Mouse (Mus musculus): ENCODE measurements around the gene Synpo2l.

Gene Synpo2l

DNA sequence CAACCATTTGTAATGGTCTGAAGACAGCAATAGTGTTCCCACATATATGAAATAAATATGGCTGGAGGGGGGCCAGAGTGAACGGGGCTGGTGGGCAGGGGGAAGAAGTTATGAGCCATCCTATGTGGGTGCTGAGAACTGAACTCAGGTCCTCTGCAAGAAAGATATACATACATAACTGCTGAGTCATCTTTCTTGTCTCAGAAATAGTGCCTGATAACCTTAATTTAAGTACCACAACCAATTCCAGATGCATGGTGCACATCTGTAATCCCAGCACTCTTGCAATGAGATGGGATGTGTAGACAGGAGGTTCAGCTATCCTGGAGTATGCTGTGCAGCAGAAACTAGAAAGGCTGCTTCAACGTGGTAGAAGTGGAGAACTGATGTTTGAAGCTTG, 13.6 kb upstream of the Synpo2l start:
- DNase-seq (ENCODE audit: low spot score in 2 of 2): no peak

DNA sequence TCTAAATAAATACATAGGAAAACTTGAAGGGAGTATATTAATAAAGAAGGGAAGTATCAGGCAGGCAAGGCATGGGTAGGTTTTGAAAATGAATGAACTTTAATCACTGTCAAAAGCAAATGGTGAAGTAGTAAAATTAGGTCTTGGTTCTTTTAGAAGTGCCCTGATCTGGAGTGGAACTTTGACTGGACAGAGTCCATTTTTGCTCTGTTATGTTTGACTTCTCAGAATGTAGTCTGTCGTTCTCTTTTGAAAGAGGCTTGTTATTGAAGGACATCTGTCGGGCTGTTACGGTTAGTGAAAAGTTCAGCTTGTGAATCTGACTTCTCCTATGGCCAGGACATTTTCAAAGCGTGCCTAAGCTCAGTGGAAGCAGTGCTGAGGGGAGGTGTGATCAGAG, 9.8 kb upstream of the Synpo2l start:
- no peak for DNase-seq (ENCODE audit: low spot score in 2 of 2)

DNA sequence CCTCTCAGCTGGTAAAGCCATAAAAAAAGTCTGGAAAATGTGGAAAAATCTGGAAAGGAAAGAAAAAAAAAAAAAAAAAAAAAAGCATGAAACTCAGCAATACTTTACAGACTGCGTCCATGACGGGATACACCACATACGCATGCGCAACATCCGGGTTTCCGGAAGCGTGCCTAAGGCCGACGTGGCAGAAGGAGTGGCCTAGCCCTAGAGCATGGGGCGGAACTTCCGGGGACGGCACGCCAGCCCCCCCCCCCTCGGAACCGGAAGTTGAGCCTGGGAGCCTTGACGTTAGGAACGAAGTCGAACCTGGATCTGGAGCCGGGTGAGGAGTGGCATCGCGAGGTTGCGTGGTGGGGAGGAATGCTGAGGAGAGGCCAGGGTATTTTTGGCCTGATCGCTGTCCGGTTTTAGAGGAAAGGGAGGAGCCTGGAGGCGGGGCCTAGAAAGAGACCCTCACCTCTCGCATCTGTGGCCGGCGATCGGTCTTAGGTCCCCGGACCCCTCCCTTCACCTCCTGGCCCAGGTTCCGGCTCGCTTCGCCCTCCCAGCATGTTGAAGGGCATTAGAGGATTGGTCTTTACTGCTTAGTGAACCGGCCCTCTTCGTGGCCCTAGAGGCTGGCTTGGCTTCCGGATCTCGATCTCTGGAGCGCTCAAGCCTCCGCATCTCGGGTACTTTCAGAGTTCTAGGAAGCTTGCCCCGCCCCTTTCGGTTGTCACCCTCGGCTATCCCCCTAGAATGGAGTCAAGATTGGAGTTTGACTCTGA, 6.1 kb upstream of the Synpo2l start, which contains the start of gene Sec24c:
Gene Sec24c (plus strand): TSS at position 245 of the 770 bp plus-strand sequence.
- DNase-seq (ENCODE audit: low spot score in 2 of 2): peak; percentile 97 to 99

DNA sequence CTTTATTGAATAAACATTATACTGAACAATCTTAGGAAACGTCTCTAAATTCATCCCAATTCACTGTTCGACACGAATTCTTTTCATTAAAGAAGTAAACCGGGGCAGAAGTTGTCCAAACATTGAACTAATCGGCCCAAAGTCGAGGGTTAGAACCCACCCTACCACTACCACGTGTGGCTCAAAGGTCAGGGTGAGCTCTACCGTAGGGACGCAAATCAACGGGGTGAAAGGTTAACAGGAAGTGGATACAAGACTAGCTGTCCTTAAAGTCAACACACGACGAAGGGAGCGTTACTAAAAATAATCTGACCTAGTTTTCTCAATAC, 5.5 kb upstream of the Synpo2l start:
- no peak for DNase-seq (ENCODE audit: low spot score in 2 of 2)

DNA sequence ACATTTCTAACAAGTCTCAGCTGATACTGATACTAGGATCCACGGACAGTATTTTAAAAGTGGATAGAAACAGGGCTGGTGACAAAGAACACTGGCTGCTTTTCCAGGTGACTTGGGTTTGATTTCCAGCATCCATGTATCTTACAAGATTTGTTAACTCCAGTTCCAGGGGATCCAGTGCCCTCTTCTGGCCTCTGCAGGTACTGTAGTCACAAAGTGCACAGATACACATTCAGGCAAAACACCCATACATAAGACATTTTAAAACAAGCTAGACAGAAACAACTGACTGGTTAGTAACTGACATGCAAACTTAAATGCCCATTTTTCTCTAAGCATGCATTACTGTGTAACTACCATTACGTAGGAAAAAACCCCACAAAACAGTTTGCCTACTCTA, 4.8 kb upstream of the Synpo2l start:
- no peak for DNase-seq (ENCODE audit: low spot score in 2 of 2)

DNA sequence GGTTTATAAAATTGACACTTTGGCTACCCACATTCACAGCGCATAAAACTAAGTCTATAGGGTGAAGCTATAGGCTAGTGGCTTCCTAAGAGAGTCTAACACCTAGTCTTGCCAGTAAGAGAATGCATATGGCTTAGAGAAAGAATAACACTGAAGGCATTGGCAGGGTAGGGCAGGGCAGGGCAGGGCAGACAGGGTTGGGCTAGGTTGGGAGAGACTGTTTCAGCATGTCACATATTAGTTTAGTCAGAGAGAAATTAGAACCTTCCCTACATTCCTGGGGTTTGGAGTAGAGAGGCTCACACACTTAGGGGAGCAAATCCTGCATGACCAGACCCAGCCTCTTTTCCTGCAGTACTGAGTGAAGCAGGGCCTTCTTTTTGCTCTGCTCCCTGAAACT, 685 bp downstream of the Synpo2l start:
- DNase-seq (ENCODE audit: low spot score in 2 of 2): no peak

DNA sequence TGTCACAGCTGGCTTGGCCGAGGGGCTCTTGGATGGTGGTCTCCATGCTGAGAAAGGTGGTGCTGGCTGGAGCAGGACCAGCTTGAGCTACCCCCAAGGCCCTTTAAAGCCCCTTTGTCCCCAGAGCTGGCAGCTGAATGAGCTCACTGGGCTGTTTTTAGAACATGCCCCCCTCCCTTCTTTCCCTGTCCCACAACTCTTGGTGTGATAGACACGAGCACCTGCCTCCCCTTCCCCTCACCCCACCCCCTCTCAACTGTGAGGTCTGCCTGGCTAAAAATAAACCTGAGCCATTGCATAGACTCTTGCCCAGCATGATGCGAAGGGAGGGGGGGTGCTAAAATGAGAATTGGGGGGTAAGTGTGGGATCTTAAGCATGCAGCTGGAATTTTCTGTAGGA, 3.7 kb downstream of the Synpo2l start:
- DNase-seq (ENCODE audit: low spot score in 2 of 2): no peak

DNA sequence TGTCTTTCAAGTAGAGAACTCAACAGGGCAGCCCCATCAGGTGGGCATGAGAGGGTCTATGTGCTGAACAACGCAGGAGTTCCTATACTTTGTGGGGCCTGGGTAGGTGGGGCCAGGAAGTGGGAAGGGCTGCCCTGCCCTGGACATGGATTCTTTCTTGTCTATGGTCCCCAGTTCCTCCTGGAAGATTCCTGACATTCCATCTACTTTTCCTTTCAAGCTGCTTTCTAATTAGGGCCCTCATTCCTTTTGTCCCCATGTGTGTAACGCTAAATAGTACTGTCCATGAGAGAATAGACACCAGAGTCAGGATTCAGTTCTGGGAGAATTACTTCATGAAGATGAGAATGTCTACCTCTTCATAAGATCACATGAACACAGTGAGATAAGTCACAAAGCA, 4.6 kb downstream of the Synpo2l start:
- DNase-seq (ENCODE audit: low spot score in 2 of 2): no peak

GRCm38 (mm10) chr14:20662740-20663139, 5.4 kb downstream of the Synpo2l start:
- no peak for DNase-seq (ENCODE audit: low spot score in 2 of 2)

- DNase-seq (ENCODE audit: low spot score in 2 of 2): no peak
Measured at GRCm38 (mm10) chr14:20661661-20662331, 6.4 kb downstream of the Synpo2l start.

DNA sequence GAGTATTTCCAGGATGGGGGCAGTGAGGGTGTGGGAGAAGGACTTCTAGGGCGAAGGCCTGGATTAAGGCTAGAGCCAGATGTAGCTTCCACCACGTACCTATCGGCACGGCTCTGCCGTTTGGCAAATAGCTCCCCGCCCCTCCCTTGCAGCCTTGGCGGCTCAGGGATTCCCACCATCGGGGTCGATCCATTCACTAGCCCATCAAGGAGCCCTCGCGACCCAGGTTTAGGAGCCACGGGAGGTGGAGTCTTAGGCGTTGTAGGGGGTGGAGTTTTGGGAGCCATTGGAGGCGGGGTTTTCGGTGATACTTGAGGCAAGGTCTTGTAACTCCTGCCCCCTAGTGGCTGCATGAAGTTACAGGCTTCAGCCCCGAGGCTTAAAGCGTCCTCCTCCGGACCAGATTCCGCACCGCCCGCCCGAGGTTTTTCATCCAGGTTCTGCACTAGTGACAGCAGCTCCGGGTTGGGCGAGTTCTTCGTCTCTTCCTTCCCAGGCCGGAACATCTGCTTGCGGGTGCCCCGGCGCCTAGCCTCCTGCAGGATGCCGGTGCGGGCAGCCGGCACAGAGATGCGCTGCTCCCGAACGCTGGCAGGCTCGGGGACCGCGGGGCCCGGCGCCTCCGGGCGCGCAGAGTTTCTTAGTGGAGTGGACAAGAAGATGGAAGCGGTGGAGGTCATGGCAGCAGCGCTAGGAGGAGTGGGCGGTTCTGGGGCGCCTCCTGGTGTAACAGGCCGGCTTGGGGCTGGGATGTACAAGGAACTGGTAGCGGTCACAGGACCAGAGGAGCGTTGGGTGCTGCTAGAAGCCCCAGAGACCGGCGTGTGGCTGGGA, 7.1 kb downstream of the Synpo2l start:
- DNase-seq (ENCODE audit: low spot score in 2 of 2): peak; percentile 89 to 93

GRCm38 (mm10) chr14:20659687-20660086, 8.5 kb downstream of the Synpo2l start:
- DNase-seq (ENCODE audit: low spot score in 2 of 2): no peak

GRCm38 (mm10) chr14:20658902-20659301, 9.3 kb downstream of the Synpo2l start:
- no peak for DNase-seq (ENCODE audit: low spot score in 2 of 2)

DNA sequence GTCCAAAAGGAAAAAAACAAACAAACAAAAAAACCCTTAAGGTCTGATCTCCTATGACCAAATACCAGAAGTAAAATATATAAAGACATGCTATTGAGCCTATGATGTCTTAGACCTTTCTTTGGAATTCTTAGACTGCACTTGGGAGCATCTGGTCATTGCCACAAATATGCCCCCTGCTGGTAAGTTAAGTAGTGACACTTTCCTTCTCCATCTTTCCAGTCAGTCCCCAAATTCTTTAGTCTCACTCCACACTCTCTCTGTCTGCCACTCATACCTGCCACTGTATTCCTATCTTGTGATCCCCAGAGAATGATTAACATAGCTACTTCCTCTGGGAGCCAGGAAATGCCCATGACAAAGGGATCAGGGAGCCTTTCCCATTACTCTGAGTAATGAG, 9.8 kb downstream of the Synpo2l start:
- DNase-seq (ENCODE audit: low spot score in 2 of 2): no peak

DNA sequence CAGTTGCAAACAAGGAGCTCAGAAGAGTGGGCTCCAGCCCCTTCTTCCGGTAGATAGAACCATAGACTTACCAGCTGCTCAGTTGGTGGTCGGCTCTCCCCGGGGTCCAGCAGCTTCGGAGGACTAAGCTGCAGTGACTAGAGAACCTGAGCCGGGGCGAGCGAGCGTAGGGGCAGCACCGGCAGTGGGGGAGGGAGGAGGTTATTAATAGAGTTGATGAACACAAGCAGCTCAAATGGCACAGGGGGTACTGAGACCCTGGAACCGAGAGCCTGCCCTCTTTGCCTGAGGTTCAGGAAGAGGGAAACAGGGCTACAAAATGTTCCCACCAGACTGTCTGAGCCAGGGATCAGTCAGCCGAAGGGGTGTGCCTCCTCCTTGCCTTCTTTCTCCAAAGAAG, 11.8 kb downstream of the Synpo2l start, which contains the start of gene Myoz1:
Gene Myoz1 (minus strand): TSS at position 180 of the 400 bp plus-strand sequence.
- DNase-seq (ENCODE audit: low spot score in 2 of 2): no peak

DNA sequence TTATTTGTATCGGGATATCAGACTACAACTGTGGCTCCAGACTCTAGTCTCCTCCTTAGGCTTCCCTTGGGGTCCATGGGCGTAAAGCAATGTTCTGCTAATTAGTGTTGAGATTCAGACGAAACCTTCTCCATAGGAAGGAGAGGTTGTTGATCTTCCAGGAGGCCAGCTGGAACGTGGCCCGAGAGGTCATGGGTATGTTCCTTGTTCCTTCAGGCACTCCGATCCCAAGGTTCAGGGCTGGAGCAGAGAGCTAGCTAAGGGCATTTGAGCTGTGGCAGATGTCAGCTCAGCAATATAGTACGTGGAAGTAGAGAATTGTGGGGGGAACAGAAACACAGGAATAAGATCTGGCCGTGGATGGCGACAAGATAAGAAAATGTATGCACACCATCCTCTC, 12.4 kb downstream of the Synpo2l start:
- DNase-seq (ENCODE audit: low spot score in 2 of 2): peak in 1 of 2 experiments; percentile 54

DNA sequence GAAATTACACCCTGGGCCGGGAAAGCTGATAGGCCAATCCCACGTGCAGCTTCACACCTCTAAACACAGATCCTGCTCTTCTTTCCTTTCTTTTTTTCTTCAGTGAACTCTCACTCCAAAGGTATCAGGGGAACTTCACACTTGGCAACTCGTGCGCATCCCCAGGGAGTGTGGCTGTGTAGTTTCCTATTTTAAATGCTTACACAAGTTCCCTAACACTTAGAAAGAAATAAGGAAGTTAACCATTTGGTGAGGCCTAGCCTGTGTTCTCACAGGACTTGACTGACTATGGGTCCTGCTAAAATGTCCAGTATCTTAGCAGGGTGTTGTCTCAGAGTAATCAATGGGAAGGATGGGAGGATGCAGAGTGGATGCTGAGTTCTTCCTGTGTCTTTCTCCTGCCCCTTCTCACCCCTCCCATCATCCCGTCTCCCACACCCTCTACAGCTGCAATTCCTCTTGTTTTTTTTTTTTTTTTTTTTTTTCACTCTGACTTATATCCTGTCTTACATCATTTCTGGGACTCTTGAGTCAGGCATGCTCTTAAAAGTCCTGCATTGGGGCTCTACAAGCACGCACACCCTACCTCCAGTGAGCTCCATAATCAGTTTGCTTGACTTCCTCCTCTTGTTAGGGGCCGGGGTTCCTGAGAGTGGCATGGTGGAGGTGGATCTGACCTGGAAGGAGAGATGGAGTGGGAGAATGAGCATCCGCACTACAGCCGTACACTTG, 13.3 kb downstream of the Synpo2l start:
- no peak for DNase-seq (ENCODE audit: low spot score in 2 of 2)

DNA sequence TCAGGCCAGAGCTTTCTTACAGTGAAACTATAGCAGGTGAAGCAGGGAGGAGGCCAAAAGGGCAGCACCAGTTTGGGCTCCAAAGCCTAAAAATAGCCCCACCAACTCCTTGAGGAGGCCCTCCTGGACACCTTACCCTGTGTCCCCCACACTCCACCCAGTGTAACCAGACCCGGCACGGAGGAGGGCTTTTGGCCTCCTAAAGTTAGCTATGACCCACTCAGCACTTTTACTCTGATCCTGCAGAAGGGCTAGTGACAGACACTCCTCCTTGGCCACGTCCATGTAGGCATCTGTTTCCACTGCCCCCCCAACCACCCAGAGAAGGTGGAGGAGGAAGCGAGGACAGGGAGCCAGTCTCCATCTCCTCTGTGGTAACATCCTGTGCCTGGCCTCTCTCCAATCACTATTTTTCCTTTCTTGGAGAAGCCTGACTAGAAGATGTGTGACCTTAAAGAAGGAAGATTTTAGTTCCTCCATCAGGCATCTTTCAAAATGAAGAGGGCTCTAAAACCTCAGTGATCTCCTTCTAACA, 16.4 kb downstream of the Synpo2l start:
- no peak for DNase-seq (ENCODE audit: low spot score in 2 of 2)

DNA sequence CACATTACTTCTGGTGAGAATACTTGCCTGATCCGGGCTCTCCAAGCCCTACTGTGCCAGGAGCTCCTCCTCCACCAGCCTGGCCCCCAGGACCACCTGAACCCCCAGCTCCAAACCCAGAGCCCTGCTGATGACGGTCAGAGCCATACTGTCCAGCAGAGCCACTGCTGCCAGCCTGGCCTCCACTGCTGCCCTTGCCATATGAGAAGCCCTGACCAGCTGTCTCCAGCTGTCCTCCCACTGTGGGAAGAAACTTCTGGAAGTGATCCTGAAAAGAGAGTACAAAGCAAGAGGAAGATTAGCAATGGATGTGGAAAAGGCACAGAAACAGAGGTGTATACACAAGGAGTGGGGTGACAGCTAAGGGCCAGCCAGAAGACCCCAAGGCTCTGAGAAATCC, 17.2 kb downstream of the Synpo2l start:
- DNase-seq (ENCODE audit: low spot score in 2 of 2): no peak

DNA sequence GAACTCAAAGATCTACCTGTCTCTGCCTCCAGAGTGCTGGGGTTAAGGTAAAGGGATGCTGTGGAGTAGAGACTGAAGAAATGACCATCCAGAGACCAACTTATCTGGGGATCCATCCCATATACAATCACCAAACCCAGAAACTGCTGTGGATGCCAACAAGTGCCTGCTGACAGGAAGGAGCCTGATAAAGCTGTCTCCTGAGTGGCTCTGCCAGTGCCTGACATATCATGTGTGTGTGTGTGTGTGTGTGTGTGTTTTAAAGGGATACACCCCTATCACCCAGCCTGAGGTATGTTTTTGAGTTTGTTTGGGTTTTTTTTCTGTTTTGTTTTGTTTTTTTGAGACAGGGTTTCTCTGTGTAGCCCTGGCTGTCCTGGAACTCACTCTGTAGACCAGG, 21.8 kb downstream of the Synpo2l start:
- DNase-seq (ENCODE audit: low spot score in 2 of 2): no peak

DNA sequence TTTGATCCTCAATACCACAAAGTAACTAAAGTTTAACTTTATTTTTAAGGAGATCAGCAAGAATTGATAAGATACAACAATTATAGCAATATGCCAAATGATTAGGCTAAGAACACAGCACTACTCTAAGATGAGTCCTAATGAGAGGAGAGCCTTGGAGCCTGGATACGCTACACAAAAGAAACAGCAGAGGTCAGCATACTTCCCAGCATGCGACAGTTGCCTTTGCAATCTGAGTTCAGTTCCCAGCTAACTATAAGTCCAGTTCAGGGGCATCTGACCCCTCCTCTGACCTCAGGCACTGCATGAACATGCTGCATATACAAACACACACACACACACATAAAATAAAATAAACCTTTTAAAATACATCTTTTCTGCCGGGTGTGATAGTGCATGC, 22.6 kb downstream of the Synpo2l start:
- DNase-seq (ENCODE audit: low spot score in 2 of 2): no peak

DNA sequence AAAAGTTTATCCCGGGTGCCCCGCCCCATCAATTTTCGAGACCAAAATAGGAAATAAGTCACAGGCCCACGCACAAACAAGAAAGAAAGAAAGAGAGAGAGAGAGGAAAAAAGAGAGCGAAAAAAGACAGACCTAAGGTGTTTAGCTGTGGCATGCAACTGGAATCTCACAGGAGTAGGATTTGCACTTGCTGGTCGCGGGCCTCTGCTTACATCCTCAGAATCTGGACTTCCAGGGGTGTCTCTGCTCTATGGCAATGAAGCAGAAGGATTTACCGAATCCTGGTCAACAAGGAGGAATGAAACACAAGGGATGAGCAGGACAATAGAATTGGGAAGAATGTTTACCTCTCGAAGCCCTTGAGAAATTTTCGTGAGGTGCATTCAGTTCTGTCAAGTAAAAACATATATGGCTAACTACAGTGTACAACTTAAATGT, 26.7 kb downstream of the Synpo2l start:
- no peak for DNase-seq (ENCODE audit: low spot score in 2 of 2)
